Mouse (Mus musculus) ovary, adult 18-20 months (tissue): ENCODE measurements around the gene Padi4.
A peak's percentile ranks its signal among the peaks of the same experiment; 100 is the strongest.

ENCODE experiments used
- DNase-seq: peaks from one replicate; pipeline ENCODE4 v3.0.0; 2022; ENCODE audit warnings: low spot score, mixed read lengths

Gene Padi4

DNA sequence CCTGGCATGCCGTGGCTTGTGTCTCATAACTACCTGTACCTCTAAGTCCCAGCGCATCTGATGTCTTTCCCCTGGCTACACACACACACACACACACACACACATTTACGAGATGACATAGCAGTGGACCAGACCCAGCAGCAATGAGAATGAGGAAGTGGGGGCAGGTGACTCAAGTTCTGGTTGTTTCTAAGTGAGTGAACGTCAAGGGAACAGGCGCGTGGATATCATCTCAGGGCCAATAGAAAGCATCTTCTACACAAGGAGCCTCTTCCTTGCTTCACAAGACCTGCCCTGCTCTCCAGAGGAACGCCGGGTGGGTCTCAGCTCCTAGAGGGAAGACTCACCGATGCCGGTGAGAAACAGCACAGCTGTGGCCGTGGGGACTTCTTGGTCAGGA is 33.4 kb downstream of the Padi4 start:
- DNase-seq, result no peak

- no peak for DNase-seq
Measured at GRCm38 (mm10) chr4:140732871-140733270, 41.2 kb downstream of the Padi4 start.

DNA sequence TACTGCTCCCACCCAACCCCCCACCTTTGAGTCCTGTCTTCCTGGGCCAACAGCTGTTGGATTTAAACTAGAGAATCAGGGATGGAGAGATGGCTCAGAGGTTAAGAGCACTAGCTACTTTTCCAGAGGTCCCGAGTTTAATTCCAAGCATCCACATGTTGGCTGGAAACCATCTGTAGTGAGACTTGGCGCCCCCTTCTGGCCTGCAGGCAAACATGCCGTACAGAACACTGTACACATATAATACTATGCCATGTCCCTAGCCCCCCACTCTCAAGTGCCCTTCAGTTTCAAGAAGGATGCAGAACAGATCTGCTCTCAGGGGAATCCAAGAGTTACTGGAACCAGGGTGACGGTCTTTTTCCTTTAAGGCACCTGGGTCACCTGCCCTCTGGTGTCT is 42.4 kb downstream of the Padi4 start:
- DNase-seq, result no peak

- DNase-seq, result no peak
Measured at GRCm38 (mm10) chr4:140726907-140727306, 47.1 kb downstream of the Padi4 start.

GRCm38 (mm10) chr4:140724739-140725138 is 49.3 kb downstream of the Padi4 start:
- DNase-seq, result no peak

DNA sequence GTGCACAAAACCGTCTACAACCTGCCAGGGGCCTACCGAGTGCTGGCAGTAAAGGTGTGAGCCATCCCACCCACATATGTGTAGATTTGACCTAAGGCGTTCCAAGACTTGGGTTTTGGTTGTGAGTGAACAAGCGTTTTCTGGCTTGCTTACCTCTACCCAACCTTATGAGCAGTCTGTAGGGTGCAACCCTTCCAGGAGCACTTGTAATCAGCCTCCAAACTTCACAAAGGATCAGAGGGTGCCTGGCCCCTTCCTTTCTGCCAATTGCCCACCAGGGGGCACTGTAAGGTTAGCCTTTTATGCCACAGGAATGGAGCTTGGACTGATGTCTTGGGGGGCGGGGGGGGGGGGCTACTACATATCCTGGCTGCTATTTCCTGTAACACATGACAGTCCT is 50.2 kb downstream of the Padi4 start:
- no peak for DNase-seq

GRCm38 (mm10) chr4:140723192-140723591 is 50.8 kb downstream of the Padi4 start:
- no peak for DNase-seq

GRCm38 (mm10) chr4:140722710-140723109 is 51.3 kb downstream of the Padi4 start:
- no peak for DNase-seq

DNA sequence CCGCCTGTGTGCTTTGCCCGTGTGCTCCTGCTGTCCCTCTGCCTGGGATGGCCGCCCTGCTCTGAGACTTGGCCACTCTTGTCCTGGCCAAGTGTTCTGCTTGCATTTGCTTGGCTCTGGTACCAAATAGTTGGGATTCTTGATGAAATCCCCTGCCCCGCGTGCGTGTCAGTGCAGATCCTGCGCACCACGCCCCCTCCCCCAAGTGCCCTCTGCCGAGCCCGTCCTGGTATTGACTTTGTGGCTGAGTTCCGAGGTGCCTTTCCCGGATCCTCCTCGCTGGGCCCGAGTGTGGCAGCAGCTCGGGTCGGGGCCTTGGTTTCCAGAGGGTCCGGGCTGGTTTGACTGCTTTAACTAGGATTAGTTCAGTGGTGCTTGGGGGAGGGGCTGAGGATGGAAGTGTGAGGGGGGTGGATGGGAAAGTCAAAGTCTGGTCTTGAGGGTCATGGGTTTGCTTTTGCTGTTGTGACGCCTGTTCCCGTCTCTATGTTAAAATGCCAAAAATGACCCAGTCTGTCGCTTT is 52.0 kb downstream of the Padi4 start:
- DNase-seq, result no peak

DNA sequence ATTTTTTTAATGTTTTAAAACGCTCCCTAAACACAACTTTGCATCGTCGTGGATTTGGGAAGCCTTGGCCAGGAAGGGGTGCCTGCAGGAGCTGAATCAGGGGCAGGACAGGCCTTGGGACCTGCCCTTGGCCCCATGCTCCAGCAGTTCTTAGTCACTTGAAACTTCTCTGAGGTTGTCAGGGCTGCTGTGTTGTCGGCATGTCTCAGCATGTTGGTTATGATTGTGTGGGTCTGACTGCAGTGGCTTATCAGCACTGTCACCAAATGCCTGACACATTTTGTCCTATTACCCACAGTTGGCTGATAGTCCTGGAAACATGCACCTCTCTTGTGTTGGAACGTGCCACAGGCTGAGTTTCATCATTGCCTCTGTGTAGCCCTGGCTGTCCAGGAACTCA is 53.9 kb downstream of the Padi4 start:
- no peak for DNase-seq

- DNase-seq, result no peak
Measured at GRCm38 (mm10) chr4:140718436-140718835, 55.6 kb downstream of the Padi4 start.

DNA sequence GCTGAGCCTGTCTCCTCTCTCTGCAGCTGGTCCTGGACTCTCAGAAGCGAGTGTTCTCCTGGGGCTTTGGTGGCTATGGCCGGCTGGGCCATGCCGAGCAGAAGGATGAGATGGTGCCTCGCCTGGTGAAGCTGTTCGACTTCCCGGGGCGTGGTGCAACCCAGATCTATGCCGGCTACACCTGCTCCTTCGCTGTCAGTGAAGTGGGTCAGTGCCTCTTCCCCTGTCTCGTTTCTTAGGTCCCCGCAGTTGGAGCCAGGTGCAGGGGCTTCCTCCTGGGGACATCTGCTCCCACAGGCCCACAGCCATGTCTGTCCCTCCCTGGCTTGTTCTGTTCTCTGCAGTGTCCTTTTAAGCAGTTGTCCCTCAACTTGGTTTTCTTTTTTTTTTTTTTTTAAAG is 57.0 kb downstream of the Padi4 start:
- DNase-seq, result no peak

GRCm38 (mm10) chr4:140714586-140714985 is 59.5 kb downstream of the Padi4 start:
- DNase-seq, result no peak

DNA sequence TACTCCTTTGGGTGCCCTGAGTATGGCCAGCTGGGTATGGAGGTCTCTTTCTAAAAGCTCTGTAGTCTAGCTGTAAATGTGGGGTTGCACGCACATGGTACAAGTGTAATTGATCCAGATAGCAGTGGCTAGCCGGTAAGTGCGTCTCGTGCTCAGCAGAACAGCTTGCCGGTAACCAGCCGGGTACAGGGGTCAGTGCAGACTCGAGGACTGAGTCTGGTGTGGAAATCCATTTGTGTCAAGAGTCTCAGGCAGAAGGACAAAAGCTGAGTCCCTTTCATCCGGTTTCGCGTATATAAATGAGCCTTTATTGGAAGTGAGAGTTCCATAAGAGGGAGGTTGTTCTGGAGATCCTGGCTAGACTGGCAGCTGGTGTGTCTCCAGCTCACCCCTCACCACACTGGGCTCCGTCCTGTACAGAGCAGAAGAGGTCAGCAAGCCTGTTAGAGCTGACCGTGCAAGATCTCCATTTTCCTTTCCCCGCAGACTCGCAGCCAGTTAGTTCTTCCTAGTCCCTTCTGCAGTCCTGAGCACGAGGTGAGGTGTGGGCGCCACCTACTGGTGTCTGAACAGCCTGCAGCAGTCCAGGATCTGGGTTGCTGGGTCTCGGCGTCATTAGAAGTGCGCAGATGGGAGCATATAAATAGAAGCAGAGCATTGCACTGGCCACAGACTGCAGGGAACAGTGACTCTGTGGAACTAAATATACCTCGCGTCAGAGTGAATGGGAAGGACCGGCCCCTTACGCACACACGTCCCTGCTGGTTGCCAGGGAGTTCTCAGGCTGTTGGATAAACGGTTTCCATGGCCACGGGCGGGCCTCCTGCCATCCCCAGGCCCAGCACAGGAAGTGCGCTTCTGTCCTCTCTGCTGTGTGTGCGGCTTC is 60.3 kb downstream of the Padi4 start:
- peak; percentile 63 for DNase-seq

- DNase-seq, result no peak
Measured at GRCm38 (mm10) chr4:140711360-140711759, 62.7 kb downstream of the Padi4 start.

DNA sequence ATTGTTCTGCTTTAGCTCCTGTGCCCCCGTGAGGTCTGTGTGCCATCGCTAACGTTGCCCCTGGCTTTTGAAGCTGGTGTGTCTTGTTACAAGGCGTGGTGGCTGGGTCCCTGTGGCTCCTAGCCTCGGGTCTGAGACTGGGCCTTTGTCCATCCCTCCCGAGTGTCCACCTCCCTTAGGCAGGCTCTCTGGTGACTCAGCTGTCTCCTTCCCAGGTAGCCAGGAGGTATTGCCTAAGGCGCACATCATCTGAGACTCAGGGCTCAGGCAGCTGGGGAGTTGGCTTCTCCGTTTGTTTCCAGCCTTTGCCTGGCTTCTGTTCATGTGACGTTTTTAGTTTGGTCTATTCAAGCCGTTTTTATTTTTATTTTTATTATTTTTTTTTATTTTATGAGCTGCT is 63.3 kb downstream of the Padi4 start:
- DNase-seq, result no peak

GRCm38 (mm10) chr4:140709617-140710016 is 64.4 kb downstream of the Padi4 start:
- no peak for DNase-seq

DNA sequence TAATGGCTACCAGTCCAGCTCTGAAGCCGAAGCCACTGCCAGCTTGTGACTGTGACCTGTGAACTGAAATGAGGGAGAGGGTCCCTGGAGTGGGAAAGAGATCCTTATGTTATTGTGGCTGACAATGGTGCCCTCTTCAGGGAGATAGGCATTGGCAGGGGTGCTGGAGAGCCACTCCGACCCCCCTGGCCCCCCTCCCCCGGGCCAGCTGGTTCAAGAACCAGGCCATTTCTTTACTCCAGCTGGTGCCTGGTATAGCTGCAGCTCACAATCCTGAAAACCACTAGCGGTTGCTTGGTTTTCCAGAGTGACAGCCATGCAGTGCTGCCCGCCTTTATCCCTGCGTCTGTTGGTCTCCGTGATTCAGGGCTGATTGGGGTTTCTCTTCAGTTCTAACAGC is 64.9 kb downstream of the Padi4 start:
- DNase-seq, result no peak

DNA sequence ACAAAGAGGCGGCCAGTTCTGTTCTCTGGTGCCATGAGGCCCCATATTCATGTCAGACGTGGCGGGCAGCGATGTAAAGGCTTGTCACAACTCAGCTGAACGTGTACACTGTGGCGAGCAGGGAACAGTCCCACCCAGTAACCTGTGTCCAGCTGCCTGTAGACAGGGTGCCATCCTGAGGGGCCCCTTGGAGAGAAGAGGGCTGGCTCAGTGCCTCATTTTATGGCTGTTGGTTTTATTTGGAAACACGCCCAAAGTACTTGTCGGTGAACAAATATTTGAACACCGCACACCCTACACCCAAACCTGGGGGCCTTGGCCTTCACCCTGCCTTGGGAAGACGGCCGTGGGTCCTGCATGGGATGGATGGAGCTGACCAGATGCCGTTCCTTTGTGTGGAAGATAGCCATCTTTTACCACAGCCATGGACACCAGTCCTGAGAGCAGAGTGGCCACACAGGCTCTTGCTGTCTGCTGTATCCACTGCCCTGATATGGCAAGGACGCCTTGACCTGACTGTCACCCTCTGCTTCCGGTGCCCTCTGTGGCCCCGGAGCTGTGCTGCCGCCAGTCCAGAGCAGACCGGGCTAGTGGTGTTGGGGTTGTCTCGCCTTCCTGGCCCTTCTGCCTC is 65.6 kb downstream of the Padi4 start:
- DNase-seq, result no peak

DNA sequence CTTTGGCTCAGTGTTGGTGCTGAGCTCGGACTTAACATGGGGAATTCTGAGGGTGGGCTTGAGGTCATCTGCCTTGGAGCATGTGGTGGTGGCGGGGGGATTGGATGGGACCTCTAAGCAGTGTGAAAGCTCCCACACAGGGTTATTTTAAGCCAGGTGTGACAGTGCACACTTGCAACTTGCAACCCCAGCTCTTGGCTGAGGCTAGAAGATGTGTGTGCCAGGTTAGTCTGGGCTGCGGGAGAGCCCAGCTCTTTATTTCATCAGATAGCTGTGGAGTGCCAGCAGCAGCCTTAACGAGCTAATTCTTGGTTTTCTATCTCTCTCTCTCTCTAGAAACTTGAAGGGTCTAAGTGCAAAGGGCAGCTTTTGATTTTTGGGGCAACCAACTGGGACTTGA is 66.4 kb downstream of the Padi4 start:
- no peak for DNase-seq

DNA sequence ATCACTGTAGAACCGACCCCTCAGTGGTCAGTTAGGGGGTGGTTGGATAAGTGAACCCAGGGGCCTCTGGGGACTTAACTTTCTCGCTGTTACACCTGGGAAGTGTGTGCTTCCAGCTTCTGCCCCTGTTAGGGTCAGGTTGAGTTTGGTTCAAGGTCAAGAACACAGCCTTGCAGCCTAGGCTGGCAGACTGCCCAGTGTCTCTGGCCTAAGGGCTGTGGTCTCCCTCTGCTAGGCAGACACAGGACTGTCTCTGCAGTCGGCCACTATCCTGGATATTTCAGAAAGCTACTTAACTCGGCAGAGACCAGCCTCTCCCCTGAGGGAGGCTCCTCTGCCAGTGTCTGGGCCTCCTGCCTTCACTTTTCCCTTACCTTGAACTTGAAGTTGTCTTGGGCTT is 69.9 kb downstream of the Padi4 start:
- DNase-seq, result no peak

DNA sequence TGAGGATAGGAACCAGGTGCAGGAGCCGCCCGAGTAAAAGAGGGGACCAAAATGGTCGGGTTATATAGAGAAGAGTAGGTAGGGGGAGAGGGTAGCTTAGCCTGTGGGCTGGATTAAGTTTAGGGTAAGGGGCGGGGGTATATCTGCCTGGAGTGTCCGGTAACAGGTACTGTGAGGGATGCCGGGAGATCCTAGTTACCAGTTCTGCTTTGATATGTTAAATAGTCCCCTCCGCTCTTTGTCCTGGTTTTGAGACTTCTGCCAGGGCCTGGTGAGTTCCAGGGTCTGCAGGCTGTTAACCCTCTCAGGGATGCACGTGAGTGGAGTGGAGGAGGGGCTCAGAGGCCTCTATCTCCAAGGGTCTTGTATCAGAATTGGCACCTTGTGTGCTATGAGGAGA is 70.4 kb downstream of the Padi4 start:
- no peak for DNase-seq

- peak; percentile 80 for DNase-seq
Measured at GRCm38 (mm10) chr4:140702611-140703327, 71.3 kb downstream of the Padi4 start.
